Mouse (Mus musculus) intestine, embryonic 15.5 days (tissue): ENCODE results near the gene Rnd1. TPM values are rescaled to one million over a fixed set of nuclear protein-coding genes. Genes with fewer than 3 reads are reported as not detected.
A peak's percentile ranks its signal among the peaks of the same experiment; 100 is the strongest.

Source experiments
- ATAC-seq: fragments of 200-750 bp; cut with Nextera tagmentation; 2 replicates; pipeline ENCODE4 v1.8.0; 2017; ENCODE audit warnings: moderate TSS enrichment, moderate library complexity
- H3K27ac ChIP-seq: fragments of 300-500 bp; sonication (generic); 2 replicates; pipeline ENCODE4 v1.5.1; 2015; ENCODE audit warnings: mild to moderate bottlenecking, inconsistent platforms
- H3K27me3 ChIP-seq: fragments of 300-500 bp; sonication (generic); replicated peaks from 2 replicates; pipeline ENCODE4 v1.6.1; 2015; ENCODE audit warnings: inconsistent platforms
- H3K36me3 ChIP-seq: fragments of 300-500 bp; sonication (generic); 2 replicates; pipeline ENCODE4 v1.6.1; 2015; ENCODE audit warnings: inconsistent platforms
- H3K4me1 ChIP-seq: fragments of 300-500 bp; sonication (generic); replicated peaks from 2 replicates; pipeline ENCODE4 v1.6.1; 2015; ENCODE audit warnings: inconsistent platforms
- H3K4me2 ChIP-seq: fragments of 300-500 bp; sonication (generic); replicated peaks from 2 replicates; pipeline ENCODE4 v1.6.1; 2015; ENCODE audit warnings: mild to moderate bottlenecking, inconsistent platforms
- H3K4me3 ChIP-seq: fragments of 300-500 bp; sonication (generic); replicated peaks from 2 replicates; pipeline ENCODE4 v1.5.1; 2015; ENCODE audit warnings: inconsistent platforms
- H3K9ac ChIP-seq: fragments of 300-500 bp; sonication (generic); 2 replicates; pipeline ENCODE4 v1.6.1; 2015; ENCODE audit warnings: inconsistent platforms
- H3K9me3 ChIP-seq: fragments of 300-500 bp; sonication (generic); 2 replicates; pipeline ENCODE4 v1.6.1; 2016; ENCODE audit warnings: inconsistent platforms
- WGBS: fragments of 180-500 bp; shearing (Covaris S2); methylation state at CpG from one replicate; pipeline ENCODE4 v1.1.7; 2015; 5-methylcytosine and 5-hydroxymethylcytosine counted together
- polyA plus RNA-seq: library from polyadenylated mRNA; unstranded; fragments of >200 nt; fragmentation: Nextera tagmentation; extraction: Ambion mirVana; gene quantifications from 2 replicates; pipeline ENCODE4 v1.2.1, GENCODE M21; 2015

The Rnd1 gene
- polyA plus RNA-seq, 1 experiment from 2014 or later, result 1.1 TPM

DNA sequence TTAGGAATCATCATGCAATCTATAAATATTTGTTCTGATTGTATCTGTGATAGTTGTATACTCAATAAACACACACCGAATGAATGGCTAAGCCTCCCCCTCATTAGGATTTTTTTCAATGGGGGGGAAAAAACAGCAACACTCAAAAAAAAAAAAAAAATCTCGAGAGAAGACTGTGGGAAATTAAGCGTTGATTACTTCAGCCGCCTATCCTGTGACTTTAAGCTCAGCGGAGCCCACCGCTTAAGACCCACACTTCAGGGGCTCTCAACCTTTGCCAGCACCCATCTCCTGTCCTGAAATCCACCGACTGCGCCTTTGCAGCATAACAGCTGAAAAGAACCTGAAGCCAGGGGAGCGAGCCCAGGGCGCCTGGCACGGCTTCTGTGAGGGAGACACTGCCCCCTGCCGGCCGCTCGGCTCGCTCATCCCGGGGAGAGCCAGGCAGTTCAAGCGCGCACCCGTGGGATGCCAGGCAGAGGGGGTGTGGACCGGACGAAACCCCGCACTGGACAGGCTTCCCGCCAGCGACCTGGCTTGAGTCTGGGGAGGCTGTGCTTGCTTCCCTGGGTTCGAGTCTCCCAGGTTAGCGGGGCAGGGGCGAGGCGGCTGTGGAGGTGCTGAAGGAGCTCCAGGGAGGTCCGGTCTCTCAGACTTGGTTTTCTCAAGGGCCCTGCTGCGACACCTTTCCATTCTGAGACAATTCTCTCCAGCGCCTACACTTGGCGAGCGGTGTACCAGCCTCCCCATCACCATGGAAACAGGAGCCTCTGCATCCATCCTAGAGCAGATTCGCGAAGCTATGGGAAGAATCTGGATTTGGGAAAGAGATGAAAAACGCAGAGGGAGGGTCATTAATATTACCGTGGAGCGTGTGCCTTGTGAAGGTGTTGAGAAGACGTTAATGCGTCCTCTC is 22.2 kb upstream of the Rnd1 start:
- Histone ChIP-seq H3K36me3 (no peaks in the 10 kb centered on the region), H3K9me3 (no peaks in the 10 kb centered on the region), H3K9ac (no peak overlapping the region), H3K27me3 (peaks cover 35% of the 10 kb centered on the region), H3K4me2 (peak overlapping the region; percentile 69), H3K27ac (no peak overlapping the region), H3K4me1 (0 out of 2 replicates have a peak, but pooled peaks cover 2% of the 10 kb centered on the region), H3K4me3 (peak overlapping the region; percentile 35)
- WGBS, result 4% methylated on average over 40 of the region's 40 CpGs
- ATAC-seq, result peak; percentile 88

DNA sequence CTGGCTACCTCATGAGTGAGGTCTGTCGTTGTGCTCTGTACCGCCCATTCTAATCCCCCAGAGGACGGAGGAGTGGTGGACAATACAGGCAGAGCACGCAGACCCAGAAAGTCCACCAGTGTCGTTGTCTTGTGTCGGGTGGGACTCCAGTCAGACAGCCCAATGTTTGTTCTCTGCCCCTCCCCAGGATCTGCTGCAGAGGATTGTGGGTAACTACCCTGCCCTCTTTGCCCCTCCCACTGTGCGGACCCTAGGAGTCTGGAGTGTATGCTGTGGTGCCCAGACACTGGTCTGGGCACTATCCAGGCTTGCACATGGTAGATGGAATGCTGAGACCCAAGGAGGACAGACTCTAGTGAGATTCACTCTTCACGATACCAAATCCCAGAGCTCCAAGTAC is 19.0 kb upstream of the Rnd1 start:
- H3K9me3 ChIP-seq, result no peaks in the 10 kb centered on the region
- 48% methylated on average over 8 of the region's 8 CpGs for WGBS
- H3K36me3 ChIP-seq, result no peaks in the 10 kb centered on the region
- H3K4me1 ChIP-seq, result peaks cover 2% of the 10 kb centered on the region; the same call in 1 of the 2 replicates
- no peak overlapping the region for H3K4me3 ChIP-seq
- H3K27me3 ChIP-seq, result peaks cover 17% of the 10 kb centered on the region
- no peak overlapping the region for H3K9ac ChIP-seq
- no peak overlapping the region for H3K27ac ChIP-seq
- H3K4me2 ChIP-seq, result no peak overlapping the region
- ATAC-seq, result no peak

DNA sequence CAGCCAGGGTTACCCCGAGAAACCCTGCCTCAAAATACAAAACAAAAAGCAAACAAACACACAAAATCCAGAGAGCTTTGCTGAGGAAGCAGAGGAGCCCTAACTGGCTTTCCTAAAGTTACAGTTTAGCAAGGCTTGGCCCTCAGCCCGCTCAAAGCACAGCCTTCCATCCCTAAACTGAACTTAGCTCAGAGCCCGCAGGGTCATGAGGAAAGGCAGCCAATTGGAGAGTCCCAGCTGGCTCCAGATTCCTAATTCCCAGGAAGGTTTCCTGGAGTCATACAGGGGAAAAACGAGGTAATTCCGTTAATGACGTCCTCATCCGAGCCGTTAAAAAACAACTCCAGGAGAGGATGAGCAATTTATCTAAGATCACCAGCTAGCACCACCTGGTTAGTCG is 18.5 kb upstream of the Rnd1 start:
- Histone ChIP-seq H3K36me3 (no peaks in the 10 kb centered on the region), H3K4me3 (no peak overlapping the region), H3K4me2 (no peak overlapping the region), H3K9me3 (no peaks in the 10 kb centered on the region), H3K9ac (no peak overlapping the region), H3K27ac (no peak overlapping the region), H3K4me1 (peaks cover 2% of the 10 kb centered on the region; the same call in 1 of the 2 replicates), H3K27me3 (peaks cover 13% of the 10 kb centered on the region)
- 46% methylated on average over 9 of the region's 9 CpGs for WGBS
- no peak for ATAC-seq

DNA sequence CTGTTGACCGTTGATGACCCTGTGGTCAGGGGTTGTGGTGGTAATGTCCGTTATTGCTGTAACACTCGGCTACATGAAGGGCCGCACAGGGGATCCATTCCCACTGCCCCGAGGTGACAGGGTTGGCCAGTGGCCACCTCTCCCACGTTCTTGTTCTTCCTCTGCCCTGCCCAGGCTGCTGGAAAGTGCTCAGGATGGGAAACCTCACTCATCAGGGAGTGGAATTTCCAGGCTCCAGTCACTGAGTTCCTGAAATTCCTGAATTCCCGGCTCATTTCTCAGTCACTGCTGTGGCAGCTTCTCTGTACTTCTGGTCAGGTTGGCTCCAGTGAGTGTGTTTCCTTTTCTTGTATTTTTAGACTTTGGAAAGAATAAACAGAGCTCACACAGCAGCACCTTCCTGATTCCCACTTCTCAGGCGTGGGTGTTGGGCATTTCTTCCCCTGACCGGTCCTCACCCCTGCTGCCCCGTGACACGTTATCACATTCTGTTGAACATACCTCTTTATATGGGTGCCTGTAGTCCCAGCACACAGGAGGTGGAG is 15.0 kb upstream of the Rnd1 start:
- Histone ChIP-seq H3K9ac (no peak overlapping the region), H3K27ac (peak overlapping the region; percentile 38; the same call in 1 of the 2 replicates), H3K27me3 (no peaks in the 10 kb centered on the region), H3K4me2 (no peak overlapping the region), H3K4me1 (no peaks in the 10 kb centered on the region; the same call in 1 of the 2 replicates), H3K9me3 (no peaks in the 10 kb centered on the region), H3K4me3 (no peak overlapping the region), H3K36me3 (no peaks in the 10 kb centered on the region)
- no peak for ATAC-seq
- 34% methylated on average over 11 of the region's 11 CpGs for WGBS

DNA sequence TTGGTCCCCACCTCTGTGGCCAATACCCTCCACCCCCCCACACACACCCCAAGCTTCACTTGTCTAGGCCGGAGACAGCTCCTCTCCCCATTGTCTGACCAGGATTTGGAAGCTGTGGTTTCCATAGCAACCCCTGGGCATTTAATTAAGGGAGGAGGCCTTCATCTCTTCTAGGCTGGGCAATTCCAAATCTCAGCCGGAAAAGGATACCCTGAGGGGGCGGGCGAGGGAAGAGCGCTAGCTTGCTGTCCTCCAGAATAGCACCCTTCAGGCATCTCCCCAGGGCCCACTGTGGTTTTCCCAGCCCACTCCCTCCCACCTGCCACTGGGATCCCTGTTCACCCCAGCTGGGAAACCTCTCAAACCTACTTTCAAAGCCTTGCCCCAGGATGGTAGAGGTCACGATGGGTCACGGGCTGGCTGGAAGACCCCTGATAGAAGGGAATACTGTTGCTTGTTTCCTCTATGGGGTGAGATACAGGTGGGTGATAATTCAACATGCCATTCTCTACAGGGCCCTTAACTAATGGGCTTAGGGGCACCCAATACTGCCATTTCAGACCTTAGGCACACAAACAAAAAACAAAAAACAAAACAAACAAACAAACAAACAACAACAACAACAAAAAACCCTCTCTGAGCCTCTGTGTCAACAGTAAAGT is 14.4 kb upstream of the Rnd1 start:
- ATAC-seq, result no peak
- H3K27me3 ChIP-seq, result no peaks in the 10 kb centered on the region
- no peak overlapping the region for H3K4me2 ChIP-seq
- peak overlapping the region; percentile 38; the same call in 1 of the 2 replicates for H3K27ac ChIP-seq
- no peaks in the 10 kb centered on the region for H3K36me3 ChIP-seq
- 63% methylated on average over 7 of the region's 7 CpGs for WGBS
- no peak overlapping the region for H3K4me3 ChIP-seq
- H3K9ac ChIP-seq, result no peak overlapping the region
- no peaks in the 10 kb centered on the region; the same call in 1 of the 2 replicates for H3K4me1 ChIP-seq
- H3K9me3 ChIP-seq, result no peaks in the 10 kb centered on the region

DNA sequence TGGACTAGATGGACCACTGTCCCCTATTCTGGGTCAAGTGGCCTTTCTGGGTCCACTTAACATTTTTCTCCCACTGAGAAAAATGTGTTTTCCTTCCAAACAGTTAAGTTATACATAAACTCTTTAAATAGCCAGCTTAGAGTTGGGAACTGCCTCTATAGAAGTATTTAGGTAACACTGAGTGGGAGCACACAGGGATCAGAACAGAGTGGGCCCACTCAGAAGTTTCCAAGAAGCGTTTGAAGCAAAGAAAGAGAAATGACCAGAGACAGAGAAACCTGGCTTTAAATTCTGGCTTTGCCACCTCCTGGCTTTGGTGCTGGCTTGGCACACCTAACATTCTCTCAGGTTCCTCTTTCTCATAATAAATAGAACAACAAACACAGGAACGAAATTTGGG is 12.4 kb upstream of the Rnd1 start:
- H3K4me1 ChIP-seq, result no peaks in the 10 kb centered on the region; the same call in 1 of the 2 replicates
- 79% methylated on average over 2 of the region's 2 CpGs for WGBS
- ATAC-seq, result no peak
- no peak overlapping the region for H3K9ac ChIP-seq
- no peaks in the 10 kb centered on the region for H3K36me3 ChIP-seq
- H3K27ac ChIP-seq, result no peak overlapping the region
- H3K9me3 ChIP-seq, result no peaks in the 10 kb centered on the region
- H3K27me3 ChIP-seq, result no peaks in the 10 kb centered on the region
- no peak overlapping the region for H3K4me3 ChIP-seq
- H3K4me2 ChIP-seq, result no peak overlapping the region

DNA sequence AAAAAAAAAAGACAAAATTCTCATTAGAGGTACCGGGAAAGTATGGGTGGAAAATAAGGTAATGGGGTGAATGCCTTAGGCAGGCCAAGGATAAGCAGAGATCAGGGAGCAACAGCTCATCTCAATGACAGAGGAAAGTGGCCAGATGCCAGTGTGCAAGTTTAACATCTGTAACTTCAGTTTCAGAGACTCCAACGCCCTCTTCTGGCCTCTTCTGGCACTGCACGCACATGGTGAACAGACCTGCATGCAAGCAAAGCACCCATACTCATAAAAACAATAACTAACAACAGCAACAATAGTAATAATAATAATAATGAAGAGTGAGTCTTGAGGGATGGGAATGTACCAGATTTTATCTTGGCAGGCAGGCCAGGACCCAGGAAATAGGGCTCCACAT is 8.7 kb upstream of the Rnd1 start:
- Histone ChIP-seq H3K36me3 (no peaks in the 10 kb centered on the region), H3K4me3 (no peak overlapping the region), H3K27me3 (no peaks in the 10 kb centered on the region), H3K9ac (no peak overlapping the region), H3K9me3 (no peaks in the 10 kb centered on the region), H3K4me1 (no peaks in the 10 kb centered on the region), H3K4me2 (no peak overlapping the region), H3K27ac (no peak overlapping the region)
- no peak for ATAC-seq
- 67% methylated on average over 3 of the region's 3 CpGs for WGBS

DNA sequence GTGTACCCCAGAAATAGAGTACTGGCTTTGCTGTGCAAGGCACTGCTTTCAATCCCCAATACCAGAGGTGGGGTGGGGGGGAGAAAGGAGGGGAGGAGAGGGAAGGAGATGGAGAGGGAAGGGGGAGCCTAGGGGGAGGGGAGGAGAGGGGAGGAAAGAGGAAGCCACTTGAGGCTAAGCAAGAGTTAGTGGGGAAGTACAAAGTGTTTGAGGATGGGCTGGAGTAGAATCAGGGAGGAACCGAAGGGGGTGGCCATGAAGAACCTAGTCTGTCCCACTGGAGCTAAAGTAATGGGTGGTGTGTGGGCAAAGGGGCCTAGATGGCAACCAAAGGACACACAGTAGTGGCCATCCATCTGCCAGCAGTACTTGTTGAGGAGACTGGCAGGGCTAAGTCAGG is 6.5 kb upstream of the Rnd1 start:
- Histone ChIP-seq H3K4me2 (no peak overlapping the region), H3K27me3 (no peaks in the 10 kb centered on the region; the same call in 1 of the 2 replicates), H3K4me1 (no peaks in the 10 kb centered on the region), H3K27ac (no peak overlapping the region), H3K36me3 (no peaks in the 10 kb centered on the region), H3K9me3 (no peaks in the 10 kb centered on the region), H3K9ac (no peak overlapping the region), H3K4me3 (no peak overlapping the region)
- no peak for ATAC-seq
- WGBS, result 76% methylated on average over 1 of the region's 1 CpGs

DNA sequence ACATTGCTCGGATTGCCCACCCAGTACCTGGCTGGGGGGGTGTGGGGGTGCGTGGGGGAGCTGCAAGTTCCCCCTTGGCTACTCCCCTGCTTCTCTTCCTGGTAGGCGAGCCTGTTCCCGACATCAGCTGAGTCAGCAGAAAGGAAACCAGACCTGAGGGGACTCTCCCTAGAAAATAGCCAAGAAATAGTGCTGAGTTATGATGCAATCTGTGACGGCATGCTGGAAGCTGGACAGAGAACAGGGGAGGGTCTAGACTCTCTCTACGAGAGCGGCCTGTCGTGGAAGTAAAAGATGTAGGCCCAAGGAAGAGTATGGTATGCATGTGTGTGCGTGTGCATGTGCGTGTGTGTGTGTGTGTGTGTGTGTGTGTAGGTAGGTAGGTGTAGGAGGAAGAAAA is 5.9 kb upstream of the Rnd1 start:
- Histone ChIP-seq H3K4me1 (no peaks in the 10 kb centered on the region), H3K4me3 (no peak overlapping the region), H3K4me2 (no peak overlapping the region), H3K36me3 (no peaks in the 10 kb centered on the region), H3K27me3 (peaks cover 2% of the 10 kb centered on the region), H3K9me3 (no peaks in the 10 kb centered on the region), H3K9ac (no peak overlapping the region), H3K27ac (no peak overlapping the region)
- whole genome bisulfite sequencing, result 51% methylated on average over 10 of the region's 10 CpGs
- no peak for ATAC-seq

DNA sequence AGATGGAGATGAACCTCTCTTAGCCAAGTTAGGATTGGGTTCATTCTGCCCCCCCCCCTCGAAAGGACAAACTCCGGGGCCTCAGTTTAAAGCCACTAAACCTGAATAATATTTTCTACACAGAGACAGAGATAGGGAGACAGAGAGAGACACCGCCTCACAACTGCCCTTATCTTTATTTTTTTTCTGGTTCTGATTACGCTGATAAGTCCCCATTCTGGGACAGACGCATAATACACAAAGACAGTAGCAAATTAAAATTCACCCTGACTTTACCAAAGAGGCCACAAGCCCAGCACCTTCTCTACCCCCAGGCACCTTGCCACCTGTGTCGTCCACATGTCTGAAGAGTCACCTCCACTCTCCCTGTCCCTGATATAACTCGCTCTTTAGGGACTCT is 4.4 kb upstream of the Rnd1 start:
- no peak for ATAC-seq
- Histone ChIP-seq H3K9ac (no peak overlapping the region), H3K27ac (no peak overlapping the region), H3K9me3 (no peaks in the 10 kb centered on the region), H3K4me3 (no peak overlapping the region), H3K4me1 (peaks cover 4% of the 10 kb centered on the region), H3K36me3 (no peaks in the 10 kb centered on the region), H3K4me2 (no peak overlapping the region), H3K27me3 (peaks cover 8% of the 10 kb centered on the region)
- WGBS, result 79% methylated on average over 7 of the region's 7 CpGs

DNA sequence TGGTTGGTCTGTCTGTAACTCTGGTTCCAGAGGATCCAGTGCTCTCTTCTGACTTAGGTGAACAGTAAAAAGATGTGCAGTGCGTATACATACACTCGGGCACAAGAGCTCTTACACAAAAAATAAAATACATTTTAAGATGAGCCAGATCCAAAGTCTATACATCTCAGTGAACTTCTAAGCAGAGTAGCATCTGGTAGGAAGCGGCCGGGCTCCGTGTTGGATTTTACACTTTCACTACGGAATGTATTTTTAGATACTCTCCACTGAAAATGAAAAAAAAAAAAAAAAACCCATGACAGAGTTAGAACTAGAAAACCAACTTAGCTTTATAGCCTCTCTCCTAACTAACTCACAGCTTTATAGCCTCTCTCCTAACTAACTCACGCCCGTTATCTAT is 3.4 kb upstream of the Rnd1 start:
- Histone ChIP-seq H3K27me3 (peaks cover 18% of the 10 kb centered on the region), H3K36me3 (no peaks in the 10 kb centered on the region), H3K9me3 (no peaks in the 10 kb centered on the region), H3K4me3 (no peak overlapping the region), H3K4me2 (no peak overlapping the region), H3K4me1 (peaks cover 11% of the 10 kb centered on the region), H3K9ac (no peak overlapping the region), H3K27ac (no peak overlapping the region)
- ATAC-seq, result no peak
- WGBS, result 73% methylated on average over 8 of the region's 8 CpGs

DNA sequence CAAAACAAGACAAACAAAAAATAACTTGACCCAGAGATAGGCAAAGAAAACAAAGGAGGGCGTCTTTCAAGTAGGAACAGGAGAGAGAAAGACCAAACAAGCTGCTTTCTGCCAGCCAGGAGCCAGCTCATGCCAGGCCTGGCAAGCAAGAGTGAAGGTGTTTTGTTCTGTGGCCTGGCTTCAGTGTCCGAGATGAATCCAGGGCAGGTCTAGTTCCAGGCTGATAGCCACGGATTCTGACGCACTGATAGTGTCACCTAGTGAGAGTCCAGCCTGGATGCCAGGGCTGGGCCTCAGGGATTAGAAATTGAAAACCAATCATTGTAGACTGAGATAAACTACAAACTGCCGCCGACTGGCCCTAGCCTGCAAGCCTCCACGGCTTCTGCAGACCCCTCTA is 716 bp upstream of the Rnd1 start:
- Histone ChIP-seq H3K4me1 (peaks cover 12% of the 10 kb centered on the region), H3K4me3 (no peak overlapping the region), H3K27ac (no peak overlapping the region), H3K27me3 (peaks cover 39% of the 10 kb centered on the region), H3K9ac (no peak overlapping the region), H3K36me3 (no peaks in the 10 kb centered on the region), H3K4me2 (no peak overlapping the region), H3K9me3 (no peaks in the 10 kb centered on the region)
- WGBS, result 65% methylated on average over 7 of the region's 7 CpGs
- ATAC-seq, result no peak
